Mouse (Mus musculus) left cerebral cortex, adult 9 months (tissue): ENCODE results near the gene Dnpep.
A peak's percentile ranks its signal among the peaks of the same experiment; 100 is the strongest.

Experiments
- DNase-seq, 2 experiments: peaks; one replicate each; pipeline ENCODE4 v3.0.0; 2022; ENCODE audit warnings: low spot score in 2 of 2

Dnpep gene

DNA sequence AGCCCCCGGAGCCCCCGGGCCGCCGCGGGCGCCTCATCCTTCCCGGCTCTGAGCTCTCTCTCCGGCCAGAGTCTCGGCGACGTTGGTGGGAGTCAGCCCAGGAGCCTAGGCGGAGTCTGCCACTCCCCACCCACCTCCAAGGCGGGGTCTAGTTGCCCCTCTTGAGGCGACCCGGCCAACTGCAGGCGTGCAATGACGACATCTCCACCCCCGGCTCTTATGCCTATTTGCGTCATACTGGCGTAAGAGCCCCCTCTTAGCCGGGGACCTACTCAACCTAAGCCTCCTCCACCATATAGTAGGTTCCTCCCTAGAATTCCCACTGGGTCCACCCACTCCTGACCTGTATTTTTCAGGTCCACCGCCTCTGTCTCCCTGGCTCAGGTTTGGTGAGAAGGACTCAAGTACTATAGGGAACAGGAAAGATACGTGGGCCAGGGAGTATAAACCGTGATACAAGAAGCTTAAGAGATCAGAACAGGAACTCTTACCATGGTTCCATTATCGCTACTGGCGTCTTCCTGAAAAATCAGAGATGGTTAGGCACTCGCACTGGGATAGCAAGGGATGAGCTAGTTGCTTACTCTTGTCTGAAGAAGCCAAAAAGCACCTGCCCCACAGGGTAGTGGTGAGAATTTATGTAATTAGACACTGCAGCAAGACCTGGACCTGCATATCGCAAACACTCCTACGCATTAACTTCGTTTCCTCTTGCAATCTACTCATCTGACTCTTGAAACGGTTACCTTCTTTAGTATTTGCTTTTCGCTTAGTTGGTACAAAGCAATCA is 53.5 kb downstream of the Dnpep start, which contains the start of gene Ptprn:
Gene Ptprn, minus strand, starts transcription at position 412 of the 790 bp plus-strand sequence.
- DNase-seq, result peak; percentile 68 to 87

- DNase-seq, result peak in 1 of 2 experiments; percentile 66
Measured at GRCm38 (mm10) chr1:75262969-75263951, 54.5 kb downstream of the Dnpep start.

DNA sequence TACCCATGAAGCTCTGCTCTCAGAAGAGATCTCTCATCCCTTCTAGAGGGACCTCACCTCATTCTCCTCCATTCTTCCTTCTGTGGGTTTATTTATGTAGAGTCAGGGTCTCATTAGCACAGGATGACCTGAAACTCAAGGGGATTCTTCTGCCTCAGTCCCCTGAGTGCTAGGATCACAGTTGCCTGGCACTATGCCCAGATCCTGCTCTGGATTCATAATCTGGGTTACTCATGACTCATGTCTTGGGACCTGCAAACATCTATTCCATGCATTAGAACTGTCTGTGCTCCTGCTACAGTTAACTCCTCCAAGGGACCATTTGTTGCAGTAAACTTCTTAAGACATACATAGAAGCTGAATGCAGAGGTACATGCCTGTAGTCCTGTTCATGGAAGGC is 56.5 kb downstream of the Dnpep start:
- no peak for DNase-seq
